Mouse (Mus musculus) stomach, postnatal 0 days (tissue): Measurements from ENCODE around the gene Grm7.

Experiments
- CTCF ChIP-seq: IDR thresholded peaks from 2 replicates; pipeline ENCODE4 v1.5.1; 2016; ENCODE audit warnings: antibody characterized with exemption, low read depth, mild to moderate bottlenecking, moderate library complexity
- EP300 ChIP-seq: optimal IDR thresholded peaks from 2 replicates; pipeline ENCODE3; 2016; ENCODE audit warnings: antibody characterized with exemption

- TF ChIP-seq CTCF, result no peak
- no peak for TF ChIP-seq EP300
Observed at GRCm38 (mm10) chr6:110818236-110818635, 172.9 kb downstream of the Grm7 start.
